Mouse (Mus musculus): Measurements from ENCODE around the gene Gm10490. TPM values are rescaled to one million over a fixed set of nuclear protein-coding genes. Genes with fewer than 3 reads are reported as not detected.

Gene Gm10490
- polyA plus RNA-seq, 1 experiment from 2014 or later = not detected

DNA sequence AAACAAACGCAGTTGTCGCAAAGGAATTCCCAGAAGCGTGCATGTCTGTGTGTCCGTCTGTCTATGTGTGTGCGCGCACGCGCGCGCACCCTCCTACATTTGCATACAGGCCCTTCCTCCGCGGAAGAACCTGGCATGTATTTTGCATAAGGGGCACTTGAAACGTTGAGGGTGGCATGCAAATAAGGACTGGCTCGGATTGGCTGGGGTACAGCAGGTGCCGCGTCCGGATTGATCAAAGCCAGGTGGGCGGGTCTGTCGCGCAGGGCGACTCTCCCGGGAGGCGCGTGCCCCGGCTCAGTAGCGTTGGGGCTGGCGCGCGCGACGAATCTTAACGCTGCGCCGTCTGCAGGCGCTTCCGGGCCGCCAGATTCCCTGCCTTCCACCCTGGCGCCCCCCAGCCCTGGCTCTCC lies 31.3 kb upstream of the Gm10490 start, which contains the start of gene Pim2:
Gene Pim2, plus strand, starts transcription at position 256 of the 413 bp plus-strand sequence.
- 12% methylated on average over 37 of the region's 38 CpGs for WGBS
- peak within 1 kb of the TSS; percentile 68 for H3K9ac ChIP-seq (ENCODE audit: low read length)

DNA sequence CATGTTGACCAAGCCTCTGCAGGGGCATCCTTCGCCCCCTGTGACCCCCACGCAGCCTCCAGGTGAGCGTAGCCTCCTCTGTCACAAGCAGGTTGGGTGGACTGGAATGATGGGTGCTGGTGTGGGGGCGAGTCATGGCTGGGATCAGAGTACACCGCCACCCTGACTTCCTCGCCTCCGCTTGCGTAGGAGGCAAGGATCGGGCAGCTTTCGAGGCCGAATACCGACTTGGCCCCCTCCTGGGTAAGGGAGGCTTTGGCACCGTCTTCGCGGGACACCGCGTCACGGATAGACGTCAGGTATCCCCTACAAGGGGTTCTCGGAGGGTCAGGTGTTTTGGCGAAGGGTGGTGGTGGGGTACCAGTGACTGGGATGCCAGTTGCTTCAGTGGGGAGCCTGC lies 30.8 kb upstream of the Gm10490 start:
- Histone ChIP-seq H3K4me1 (ENCODE audit: control insufficient read depth in 2 of 2, insufficient read depth in 2 of 2, low read length in 2 of 2) (peaks cover 3 to 7% of the 10 kb centered on the region in 2 experiments; a peak in 2 of 4 replicates), H3K36me3 (ENCODE audit: control insufficient read depth, insufficient read depth, low read length) (peaks cover 21% of the 10 kb centered on the region), H3K27me3 (ENCODE audit: control insufficient read depth, insufficient read depth, low read length) (no peaks in the 10 kb centered on the region), H3K9ac (ENCODE audit: low read length) (peak overlapping the region; percentile 68), H3K4me2 (ENCODE audit: low read length) (peak overlapping the region; percentile 85), H3K27ac (replicated peaks in 1 of 2; ENCODE audit: control insufficient read depth in 1 of 2, insufficient read depth in 1 of 2, low read depth in 2 of 2, low read length in 2 of 2) (no peak overlapping the region), H3K4me3 (ENCODE audit: control insufficient read depth in 1 of 2, insufficient read depth in 1 of 2, low read depth in 1 of 2, low read length in 2 of 2) (peak overlapping the region; percentile 45 to 49), H3K9me3 (ENCODE audit: control insufficient read depth, low read length) (no peaks in the 10 kb centered on the region)
- ATAC-seq (ENCODE audit: insufficient number of reproducible peaks, insufficient read depth, low FRiP score, low read depth) = no peak
- WGBS = 21% methylated on average over 21 of the region's 21 CpGs

More for the DNA sequence above, 31.3 kb upstream of the Gm10490 start, which contains the start of gene Pim2:
- peaks cover 25% of the 10 kb centered on the region for H3K36me3 ChIP-seq (ENCODE audit: control insufficient read depth, insufficient read depth, low read length)
- no peaks in the 10 kb centered on the region for H3K27me3 ChIP-seq (ENCODE audit: control insufficient read depth, insufficient read depth, low read length)
- ATAC-seq (ENCODE audit: insufficient number of reproducible peaks, insufficient read depth, low FRiP score, low read depth) = peak; percentile 85
- peak within 1 kb of the TSS; percentile 85 for H3K4me2 ChIP-seq (ENCODE audit: low read length)
- no peaks in the 10 kb centered on the region for H3K9me3 ChIP-seq (ENCODE audit: control insufficient read depth, low read length)
- H3K27ac ChIP-seq (replicated peaks in 1 of 2; ENCODE audit: control insufficient read depth in 1 of 2, insufficient read depth in 1 of 2, low read depth in 2 of 2, low read length in 2 of 2) = no peak within 1 kb of the TSS
- peak within 1 kb of the TSS; percentile 45 to 49 for H3K4me3 ChIP-seq (ENCODE audit: control insufficient read depth in 1 of 2, insufficient read depth in 1 of 2, low read depth in 1 of 2, low read length in 2 of 2)
- H3K4me1 ChIP-seq (ENCODE audit: control insufficient read depth in 2 of 2, insufficient read depth in 2 of 2, low read length in 2 of 2) = peaks cover 3 to 7% of the 10 kb centered on the region in 2 experiments; a peak in 2 of 4 replicates

DNA sequence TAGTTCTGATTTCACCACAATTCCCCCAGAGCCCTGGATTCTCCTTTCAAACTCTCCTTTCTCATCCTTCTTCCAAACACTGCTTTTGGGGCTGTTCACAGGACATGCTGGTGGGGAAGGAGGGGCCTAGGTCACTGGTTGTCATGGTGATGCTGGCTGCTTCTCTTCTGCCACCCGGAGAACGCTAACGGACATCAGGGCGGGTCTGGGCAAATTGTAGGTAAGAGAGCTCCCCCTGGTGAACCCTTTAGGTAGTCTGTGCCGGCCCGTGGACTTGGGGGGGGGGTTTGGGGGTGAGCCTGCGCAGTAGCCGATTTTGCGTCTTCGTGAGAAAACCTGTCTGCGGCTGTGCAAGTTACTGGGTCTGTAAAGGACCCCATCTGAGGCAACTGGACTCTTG lies 29.5 kb upstream of the Gm10490 start:
- WGBS = 23% methylated on average over 11 of the region's 11 CpGs
- Histone ChIP-seq H3K9ac (ENCODE audit: low read length) (no peak overlapping the region; the same call in 1 of the 2 replicates), H3K9me3 (ENCODE audit: control insufficient read depth, low read length) (no peaks in the 10 kb centered on the region), H3K4me1 (ENCODE audit: control insufficient read depth in 2 of 2, insufficient read depth in 2 of 2, low read length in 2 of 2) (peaks cover 6 to 7% of the 10 kb centered on the region in 2 experiments; a peak in 2 of 4 replicates), H3K4me2 (ENCODE audit: low read length) (peak overlapping the region; percentile 85), H3K4me3 (ENCODE audit: control insufficient read depth in 1 of 2, insufficient read depth in 1 of 2, low read depth in 1 of 2, low read length in 2 of 2) (no peak overlapping the region), H3K36me3 (ENCODE audit: control insufficient read depth, insufficient read depth, low read length) (peaks cover 10% of the 10 kb centered on the region), H3K27ac (replicated peaks in 1 of 2; ENCODE audit: control insufficient read depth in 1 of 2, insufficient read depth in 1 of 2, low read depth in 2 of 2, low read length in 2 of 2) (no peak overlapping the region), H3K27me3 (ENCODE audit: control insufficient read depth, insufficient read depth, low read length) (no peaks in the 10 kb centered on the region)
- no peak for ATAC-seq (ENCODE audit: insufficient number of reproducible peaks, insufficient read depth, low FRiP score, low read depth)

DNA sequence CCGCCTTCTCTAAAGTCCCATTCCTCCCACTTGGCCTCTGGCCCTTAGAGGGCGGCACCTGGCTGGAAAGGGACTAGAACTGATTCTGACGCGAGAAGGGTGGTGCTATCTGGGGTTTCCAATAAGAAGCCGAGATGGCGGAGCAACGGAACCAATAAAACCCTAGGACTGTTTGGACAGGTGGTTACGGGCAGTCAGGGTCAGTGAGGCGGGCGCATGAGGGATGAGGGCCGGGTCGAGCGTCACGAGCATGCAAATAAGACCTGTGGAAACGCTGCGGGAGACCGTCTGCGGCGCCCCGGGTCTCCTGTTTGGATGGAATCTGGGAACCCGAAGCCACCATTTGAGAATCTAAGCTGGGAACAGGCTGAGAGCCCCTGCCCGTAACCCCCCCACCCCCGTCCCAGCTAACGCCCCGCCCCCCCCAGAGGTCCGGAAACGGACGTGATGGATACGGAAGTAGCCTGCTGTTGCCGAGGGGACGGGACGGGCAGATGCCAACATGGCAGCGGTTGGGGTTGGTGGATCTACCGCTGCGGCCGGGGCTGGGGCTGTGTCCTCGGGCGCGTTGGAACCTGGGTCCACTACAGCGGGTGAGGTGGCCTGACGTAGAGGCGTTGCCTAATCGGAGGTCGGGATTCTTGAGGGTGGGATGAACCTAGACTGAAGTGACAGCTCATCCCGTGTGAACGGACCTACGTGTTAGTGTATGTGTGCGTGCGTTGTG lies 25.3 kb upstream of the Gm10490 start, which contains the start of gene Slc35a2:
Gene Slc35a2, plus strand, starts transcription at position 188 of the 727 bp plus-strand sequence.
- Histone ChIP-seq H3K4me3 (ENCODE audit: control insufficient read depth in 1 of 2, insufficient read depth in 1 of 2, low read depth in 1 of 2, low read length in 2 of 2) (peak within 1 kb of the TSS; percentile 49 to 94), H3K27me3 (ENCODE audit: control insufficient read depth, insufficient read depth, low read length) (no peaks in the 10 kb centered on the region), H3K36me3 (ENCODE audit: control insufficient read depth, insufficient read depth, low read length) (no peaks in the 10 kb centered on the region), H3K4me2 (ENCODE audit: low read length) (peak within 1 kb of the TSS; percentile 72), H3K27ac (replicated peaks in 1 of 2; ENCODE audit: control insufficient read depth in 1 of 2, insufficient read depth in 1 of 2, low read depth in 2 of 2, low read length in 2 of 2) (peak within 1 kb of the TSS; percentile 49 to 85; a peak in 3 of 4 replicates), H3K9ac (ENCODE audit: low read length) (peak within 1 kb of the TSS; percentile 63), H3K4me1 (ENCODE audit: control insufficient read depth in 2 of 2, insufficient read depth in 2 of 2, low read length in 2 of 2) (peaks cover 3 to 5% of the 10 kb centered on the region in 2 experiments; a peak in 2 of 4 replicates), H3K9me3 (ENCODE audit: control insufficient read depth, low read length) (no peaks in the 10 kb centered on the region)
- ATAC-seq (ENCODE audit: insufficient number of reproducible peaks, insufficient read depth, low FRiP score, low read depth) = peak; percentile 92
- 15% methylated on average over 49 of the region's 49 CpGs for WGBS

DNA sequence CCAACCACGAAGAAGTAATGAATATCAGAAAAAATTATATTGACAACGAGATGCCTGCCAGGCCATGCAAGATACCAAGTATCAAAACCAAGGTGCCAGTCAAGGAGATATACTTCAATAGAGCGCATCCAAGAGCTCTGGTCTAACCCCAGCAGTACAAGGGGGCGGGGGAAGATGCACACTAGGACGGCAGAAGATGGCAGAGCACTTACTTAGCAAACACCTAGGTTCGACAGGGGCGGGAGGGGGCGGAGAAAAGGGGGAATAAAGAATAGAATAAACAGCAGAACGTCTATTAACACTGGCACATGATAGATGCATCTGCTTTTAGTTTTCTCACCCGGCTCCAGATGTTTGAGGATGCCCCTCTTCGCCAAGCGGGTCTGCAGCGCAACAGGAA lies 11.1 kb upstream of the Gm10490 start:
- 29% methylated on average over 13 of the region's 13 CpGs for WGBS
- peak overlapping the region; percentile 64 for H3K4me2 ChIP-seq (ENCODE audit: low read length)
- peak overlapping the region; percentile 49 to 85 for H3K4me3 ChIP-seq (ENCODE audit: control insufficient read depth in 1 of 2, insufficient read depth in 1 of 2, low read depth in 1 of 2, low read length in 2 of 2)
- peaks cover 35% of the 10 kb centered on the region for H3K36me3 ChIP-seq (ENCODE audit: control insufficient read depth, insufficient read depth, low read length)
- H3K9me3 ChIP-seq (ENCODE audit: control insufficient read depth, low read length) = no peaks in the 10 kb centered on the region
- H3K27ac ChIP-seq (replicated peaks in 1 of 2; ENCODE audit: control insufficient read depth in 1 of 2, insufficient read depth in 1 of 2, low read depth in 2 of 2, low read length in 2 of 2) = peak overlapping the region in 1 of 2 experiments; percentile 82; a peak in 1 of 4 replicates
- H3K27me3 ChIP-seq (ENCODE audit: control insufficient read depth, insufficient read depth, low read length) = no peaks in the 10 kb centered on the region
- H3K4me1 ChIP-seq (ENCODE audit: control insufficient read depth in 2 of 2, insufficient read depth in 2 of 2, low read length in 2 of 2) = peaks cover 0 to 7% of the 10 kb centered on the region in 2 experiments; a peak in 1 of 4 replicates
- H3K9ac ChIP-seq (ENCODE audit: low read length) = peak overlapping the region; percentile 76
- no peak for ATAC-seq (ENCODE audit: insufficient number of reproducible peaks, insufficient read depth, low FRiP score, low read depth)

DNA sequence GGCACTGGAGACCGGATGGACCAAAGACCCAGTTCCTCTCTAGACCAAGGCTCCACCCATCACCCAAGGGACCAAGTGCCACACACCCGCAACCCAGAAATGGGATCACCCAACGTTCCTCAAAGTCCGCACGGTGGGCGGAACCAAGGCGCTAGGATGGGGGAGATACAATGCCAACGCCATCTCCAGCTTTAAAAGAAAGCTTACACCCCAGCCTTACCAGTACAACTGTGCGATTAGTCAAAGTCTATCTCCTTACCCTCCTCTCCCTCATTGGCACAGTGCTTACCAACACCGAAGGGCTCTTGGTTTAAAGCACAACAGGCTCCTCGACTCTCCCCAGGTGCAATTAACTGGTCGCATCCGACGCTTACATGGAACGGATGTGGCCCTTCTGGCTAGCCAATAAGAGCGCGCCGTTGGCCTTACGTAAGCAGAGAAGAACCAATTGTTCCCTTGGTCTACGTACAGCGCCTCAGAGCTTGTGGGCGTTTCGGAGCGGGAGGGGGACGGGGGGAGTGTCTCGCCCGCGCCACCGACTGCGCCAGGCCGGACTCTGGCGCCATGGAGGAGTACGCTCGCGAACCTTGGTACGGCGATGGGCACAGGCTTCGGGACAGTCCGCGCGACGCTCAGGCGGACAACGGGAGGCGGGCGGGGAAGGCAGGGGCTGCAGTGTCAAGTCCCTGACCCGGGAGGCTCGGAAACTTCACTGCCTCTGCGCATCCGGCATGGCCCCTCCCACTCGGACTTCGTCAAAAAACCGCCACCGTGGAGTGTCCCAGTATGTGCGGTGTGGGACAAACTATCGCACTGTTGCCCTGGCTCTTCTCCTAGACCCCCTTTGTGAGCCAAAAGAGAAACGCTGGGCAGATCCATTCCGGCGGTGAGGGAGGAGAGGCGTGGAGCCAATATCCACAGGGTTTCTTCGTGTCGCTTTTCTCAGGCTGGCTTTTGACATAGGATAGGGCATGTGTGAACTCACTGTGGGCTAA lies 10.2 kb upstream of the Gm10490 start, which contains the start of the genes Pqbp1 and Timm17b:
Gene Pqbp1, minus strand, starts transcription at position 390 of the 995 bp plus-strand sequence.
Gene Timm17b, plus strand, starts transcription at position 478 of the 995 bp plus-strand sequence.
- H3K4me2 ChIP-seq (ENCODE audit: low read length) = peak within 1 kb of the TSS; percentile 64
- H3K27ac ChIP-seq (replicated peaks in 1 of 2; ENCODE audit: control insufficient read depth in 1 of 2, insufficient read depth in 1 of 2, low read depth in 2 of 2, low read length in 2 of 2) = peak within 1 kb of the TSS; percentile 82 to 91
- peak within 1 kb of the TSS; percentile 49 to 85 for H3K4me3 ChIP-seq (ENCODE audit: control insufficient read depth in 1 of 2, insufficient read depth in 1 of 2, low read depth in 1 of 2, low read length in 2 of 2)
- peak; percentile 95 for ATAC-seq (ENCODE audit: insufficient number of reproducible peaks, insufficient read depth, low FRiP score, low read depth)
- H3K9me3 ChIP-seq (ENCODE audit: control insufficient read depth, low read length) = no peaks in the 10 kb centered on the region
- WGBS = 14% methylated on average over 62 of the region's 62 CpGs
- H3K4me1 ChIP-seq (ENCODE audit: control insufficient read depth in 2 of 2, insufficient read depth in 2 of 2, low read length in 2 of 2) = peaks cover 0 to 7% of the 10 kb centered on the region in 2 experiments; a peak in 1 of 4 replicates
- peaks cover 30% of the 10 kb centered on the region for H3K36me3 ChIP-seq (ENCODE audit: control insufficient read depth, insufficient read depth, low read length)
- no peaks in the 10 kb centered on the region for H3K27me3 ChIP-seq (ENCODE audit: control insufficient read depth, insufficient read depth, low read length)
- H3K9ac ChIP-seq (ENCODE audit: low read length) = peak within 1 kb of the TSS; percentile 76

DNA sequence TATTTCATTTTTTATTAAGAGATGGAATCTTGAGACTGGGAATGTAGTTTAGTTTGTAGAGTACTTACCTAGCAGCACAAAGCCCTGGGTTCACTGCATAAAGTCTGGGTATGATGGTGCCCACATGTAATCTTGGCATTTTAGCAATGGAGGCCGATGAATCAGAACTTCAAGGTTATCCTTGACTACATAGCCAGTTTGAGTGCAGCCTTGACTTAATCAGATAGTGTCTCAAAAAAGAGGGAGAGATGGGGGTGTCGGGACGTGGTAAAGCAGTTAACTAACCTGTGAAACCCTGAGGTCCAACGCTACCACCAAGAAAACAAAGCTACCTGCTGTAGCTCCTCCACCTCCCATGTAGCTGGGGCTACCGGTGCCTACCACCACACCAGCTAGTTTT lies 4.9 kb upstream of the Gm10490 start:
- Histone ChIP-seq H3K9me3 (ENCODE audit: control insufficient read depth, low read length) (no peaks in the 10 kb centered on the region), H3K9ac (ENCODE audit: low read length) (no peak overlapping the region), H3K27ac (replicated peaks in 1 of 2; ENCODE audit: control insufficient read depth in 1 of 2, insufficient read depth in 1 of 2, low read depth in 2 of 2, low read length in 2 of 2) (no peak overlapping the region), H3K4me3 (ENCODE audit: control insufficient read depth in 1 of 2, insufficient read depth in 1 of 2, low read depth in 1 of 2, low read length in 2 of 2) (no peak overlapping the region), H3K4me1 (ENCODE audit: control insufficient read depth in 2 of 2, insufficient read depth in 2 of 2, low read length in 2 of 2) (peaks cover 0 to 2% of the 10 kb centered on the region in 2 experiments; a peak in 1 of 4 replicates), H3K27me3 (ENCODE audit: control insufficient read depth, insufficient read depth, low read length) (no peaks in the 10 kb centered on the region), H3K4me2 (ENCODE audit: low read length) (no peak overlapping the region), H3K36me3 (ENCODE audit: control insufficient read depth, insufficient read depth, low read length) (peaks cover 22% of the 10 kb centered on the region)
- WGBS = 90% methylated on average over 5 of the region's 5 CpGs
- ATAC-seq (ENCODE audit: insufficient number of reproducible peaks, insufficient read depth, low FRiP score, low read depth) = no peak
